ENCODE assay signal across 22 mouse cellular contexts in the genomic region with DNA sequence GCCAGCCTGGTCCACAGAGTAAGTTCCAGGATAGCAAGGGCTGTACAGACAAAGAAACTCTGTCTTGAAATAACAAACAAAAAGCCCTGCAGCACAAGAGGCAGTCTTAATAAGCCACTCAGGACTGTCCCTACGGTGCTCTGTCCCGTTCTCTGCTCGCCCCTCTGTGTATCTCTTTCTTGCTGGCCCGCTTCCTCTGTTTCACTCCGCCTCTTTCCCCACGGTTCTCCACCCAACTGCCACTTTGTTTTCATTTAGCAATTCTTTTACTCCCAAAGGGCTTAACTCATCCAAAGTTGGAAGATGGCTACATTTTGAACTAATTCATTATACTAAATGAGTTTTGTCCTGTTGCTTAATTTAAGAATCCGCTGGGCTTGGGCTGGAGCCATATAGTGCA.
"Had no signal": no experiment of that assay in that cellular context is flagged by ENCODE, and none has a peak within 500 bp of the region (broad histone marks: within the 10 kb centered on the region; RNA-seq: fewer than 3 reads in every experiment).

No protein-coding gene starts in this region.

- H3K27me3 ChIP-seq: hindbrain, embryonic 13.5 days; hindbrain, embryonic 15.5 days; kidney, embryonic 15.5 days; limb, embryonic 13.5 days; limb, embryonic 15.5 days; liver, embryonic 12.5 days had no signal

- DNase-seq: forebrain, postnatal 0 days; gastrocnemius, adult 2 months; gastrocnemius, postnatal 10 days; gastrocnemius, postnatal 25 days; kidney, adult 11 months; kidney, adult 2 months; kidney, adult 9 months; kidney, postnatal 14 days; kidney, postnatal 36 days; layer of hippocampus, adult 9-11 months; layer of hippocampus, postnatal 36 days; left cerebral cortex, postnatal 4 days had no signal

- H3K4me1 ChIP-seq: limb, embryonic 13.5 days; limb, embryonic 15.5 days; liver, embryonic 12.5 days had no signal

- H3K4me3 ChIP-seq: gastrocnemius, adult 2 months; heart, adult 2 months; hindbrain, embryonic 13.5 days; hindbrain, embryonic 15.5 days; kidney, embryonic 15.5 days; limb, embryonic 13.5 days; limb, embryonic 15.5 days; liver, embryonic 12.5 days had no signal

- H3K9me3 ChIP-seq: hindbrain, embryonic 13.5 days; hindbrain, embryonic 15.5 days; kidney, embryonic 15.5 days; limb, embryonic 13.5 days; limb, embryonic 15.5 days; liver, embryonic 12.5 days had no signal

- H3K27ac ChIP-seq: gastrocnemius, adult 2 months; heart, adult 2 months; hindbrain, embryonic 13.5 days; hindbrain, embryonic 15.5 days; hindbrain, postnatal 0 days; kidney, embryonic 15.5 days; kidney, postnatal 0 days; limb, embryonic 13.5 days; limb, embryonic 15.5 days; liver, embryonic 12.5 days; liver, embryonic 14.5 days had no signal
